ENCODE assay signal across 9 mouse cellular contexts in the genomic region with DNA sequence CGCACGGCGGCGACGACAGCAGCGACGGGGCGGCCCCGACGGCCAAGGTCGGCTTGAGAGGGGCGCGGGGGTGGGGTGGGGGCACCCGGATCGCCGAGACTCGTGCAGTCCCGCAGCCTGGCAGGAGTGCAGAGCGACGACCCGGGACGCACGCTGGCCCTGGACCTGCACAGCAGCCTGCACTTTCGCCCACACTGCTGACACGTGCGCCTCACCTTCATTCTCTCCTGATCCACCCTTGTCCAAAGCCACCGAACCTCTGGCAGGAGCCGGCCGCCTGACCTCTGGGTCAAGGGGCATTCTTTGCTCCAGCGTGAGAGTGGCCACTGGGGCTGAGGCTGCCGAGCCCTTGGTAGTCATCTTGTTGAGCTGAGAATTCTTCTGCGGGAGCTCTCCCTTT. TPM values are rescaled to one million over a fixed set of nuclear protein-coding genes. Genes with fewer than 3 reads are reported as not detected.
DNase-seq lines count a peak whose midpoint lies in the region; ATAC-seq and TF ChIP-seq lines count a peak whose summit lies in the region.
"Had no signal": no experiment of that assay in that cellular context is flagged by ENCODE, and none has a peak within 500 bp of the region (broad histone marks: within the 10 kb centered on the region; RNA-seq: fewer than 3 reads in every experiment).

No protein-coding gene starts in this region.

- H3K4me1 ChIP-seq in spleen, adult 2 months (ENCODE audit: control insufficient read depth, insufficient read depth, insufficient read length): no peaks in the 10 kb centered on the region; the same call in 1 of the 2 replicates
- H3K4me1 ChIP-seq in hindbrain, embryonic 15.5 days (replicated peaks): peaks cover 13% of the 10 kb centered on the region
- peaks cover 16% of the 10 kb centered on the region for H3K4me1 ChIP-seq in limb, embryonic 15.5 days
- peaks cover 17% of the 10 kb centered on the region; the same call in 1 of the 2 replicates for H3K4me1 ChIP-seq in stomach, embryonic 16.5 days (ENCODE audit: control insufficient read depth, insufficient read depth, low read length)

- no peak overlapping the region for H3K9ac ChIP-seq in hindbrain, embryonic 15.5 days
- 0 out of 2 replicates have a peak overlapping the region, but pooled peaks have one; percentile 45 for H3K9ac ChIP-seq in limb, embryonic 15.5 days
- peak overlapping the region; percentile 87 for H3K9ac ChIP-seq in stomach, embryonic 16.5 days (ENCODE audit: low read length)

- no peak overlapping the region for H3K27ac ChIP-seq in spleen, adult 2 months (ENCODE audit: insufficient read depth, low read length)
- H3K27ac ChIP-seq in hindbrain, embryonic 15.5 days (replicated peaks): no peak overlapping the region
- peak overlapping the region; percentile 55 for H3K27ac ChIP-seq in limb, embryonic 15.5 days
- peak overlapping the region; percentile 93 for H3K27ac ChIP-seq in stomach, embryonic 16.5 days (ENCODE audit: low read length)

- DNase-seq in spleen, adult 2 months (ENCODE audit: low read depth in 1 of 2, low spot score in 2 of 2): no peak
- no peak for DNase-seq in spleen, postnatal 4 days (ENCODE audit: low spot score in 2 of 2)
- no peak for DNase-seq in frontal cortex, postnatal 14 days (ENCODE audit: low spot score in 2 of 2)
- DNase-seq in spleen, postnatal 10 days (ENCODE audit: low spot score in 2 of 2): no peak
- DNase-seq: gastrocnemius, postnatal 14 days had no signal

- H3K36me3 ChIP-seq in spleen, adult 2 months (ENCODE audit: control insufficient read depth, insufficient read depth, low read length): no peaks in the 10 kb centered on the region
- H3K36me3 ChIP-seq in hindbrain, embryonic 15.5 days: no peaks in the 10 kb centered on the region
- no peaks in the 10 kb centered on the region for H3K36me3 ChIP-seq in limb, embryonic 15.5 days
- no peaks in the 10 kb centered on the region for H3K36me3 ChIP-seq in stomach, embryonic 16.5 days (ENCODE audit: control insufficient read depth, insufficient read depth, low read length)

- peak; percentile 43 for ATAC-seq in hindbrain, embryonic 15.5 days (ENCODE audit: low FRiP score, low read depth)
- no peak for ATAC-seq in limb, embryonic 15.5 days (ENCODE audit: insufficient number of reproducible peaks, low FRiP score, low TSS enrichment, low read depth)
- no peak; the same call in 1 of the 2 replicates for ATAC-seq in stomach, embryonic 16.5 days (ENCODE audit: insufficient read depth, low FRiP score)
- no peak for ATAC-seq in megakaryocyte-erythroid progenitor cell, adult 5-6 weeks (replicated peaks; ENCODE audit: low FRiP score, low TSS enrichment, poor library complexity, severe bottlenecking)

- no peaks in the 10 kb centered on the region for H3K9me3 ChIP-seq in hindbrain, embryonic 15.5 days
- no peaks in the 10 kb centered on the region for H3K9me3 ChIP-seq in limb, embryonic 15.5 days
- H3K9me3 ChIP-seq in stomach, embryonic 16.5 days (replicated peaks; ENCODE audit: control insufficient read depth, low read length): no peaks in the 10 kb centered on the region

- TF ChIP-seq CTCF in spleen, adult 2 months (IDR thresholded peaks at IDR 0.05; ENCODE audit: extremely low read depth, insufficient read depth, insufficient read length, insufficient replicate concordance): no peak

- H3K4me3 ChIP-seq in spleen, adult 2 months (ENCODE audit: extremely low read depth, insufficient read depth, insufficient read length): peak overlapping the region; percentile 63; the same call in 1 of the 2 replicates
- peak overlapping the region; percentile 51 for H3K4me3 ChIP-seq in hindbrain, embryonic 15.5 days
- H3K4me3 ChIP-seq in limb, embryonic 15.5 days: peak overlapping the region; percentile 70
- peak overlapping the region; percentile 71 for H3K4me3 ChIP-seq in stomach, embryonic 16.5 days (replicated peaks; ENCODE audit: low read length)

- H3K27me3 ChIP-seq in spleen, adult 2 months (ENCODE audit: control insufficient read depth, insufficient read depth, low read length): peaks cover 9% of the 10 kb centered on the region
- peaks cover 39% of the 10 kb centered on the region for H3K27me3 ChIP-seq in hindbrain, embryonic 15.5 days
- peaks cover 43% of the 10 kb centered on the region for H3K27me3 ChIP-seq in limb, embryonic 15.5 days
- no peaks in the 10 kb centered on the region for H3K27me3 ChIP-seq in stomach, embryonic 16.5 days (ENCODE audit: control insufficient read depth, insufficient read depth, low read length)

- no peak for TF ChIP-seq POLR2A in spleen, adult 2 months (IDR thresholded peaks at IDR 0.05; ENCODE audit: low read depth, low read length)

- 27% methylated on average over 32 of the region's 32 CpGs for WGBS in spleen, adult 2 months
- WGBS in hindbrain, embryonic 15.5 days: 10% methylated on average over 32 of the region's 32 CpGs
- 13% methylated on average over 32 of the region's 32 CpGs for WGBS in limb, embryonic 15.5 days
- WGBS in stomach, embryonic 16.5 days: 10% methylated on average over 32 of the region's 32 CpGs

- H3K4me2 ChIP-seq in hindbrain, embryonic 15.5 days: peak overlapping the region; percentile 98
- peak overlapping the region; percentile 94 for H3K4me2 ChIP-seq in limb, embryonic 15.5 days
- peak overlapping the region; percentile 76 for H3K4me2 ChIP-seq in stomach, embryonic 16.5 days (ENCODE audit: low read depth, low read length)

RNA-seq across cellular contexts. Expression of a gene that starts 15.1 kb away (rescaled TPM):
- 1.8 and 2.1 TPM in 2 replicates for polyA plus RNA-seq in spleen, adult 2 months (2012; rRNA removed)
- 4.3 and 4.9 TPM in 2 replicates for polyA plus RNA-seq in hindbrain, embryonic 15.5 days (2015; fragmentation: Nextera tagmentation; extraction: Ambion mirVana)
- polyA plus RNA-seq in limb, embryonic 15.5 days (2015; fragmentation: Nextera tagmentation; extraction: Ambion mirVana): 6.3 and 8.7 TPM in 2 replicates
- polyA plus RNA-seq in stomach, embryonic 16.5 days (2015; fragmentation: Nextera tagmentation; extraction: Ambion mirVana): 2.6 and 3.5 TPM in 2 replicates
- not detected in 2 replicates for total RNA-seq in megakaryocyte-erythroid progenitor cell, adult 5-6 weeks (2014; fragmentation: Nextera tagmentation)
- not detected in 2 replicates for total RNA-seq in megakaryocyte-erythroid progenitor cell, adult 5-6 weeks (2017)

RNA-seq across cellular contexts. Expression of a gene that starts 24.5 kb away (rescaled TPM):
- polyA plus RNA-seq in spleen, adult 2 months (2012; rRNA removed): 0.08 and 0.54 TPM in 2 replicates
- polyA plus RNA-seq in hindbrain, embryonic 15.5 days (2015; fragmentation: Nextera tagmentation; extraction: Ambion mirVana): 0.86 and 1.0 TPM in 2 replicates
- 8.0 and 9.2 TPM in 2 replicates for polyA plus RNA-seq in limb, embryonic 15.5 days (2015; fragmentation: Nextera tagmentation; extraction: Ambion mirVana)
- polyA plus RNA-seq in stomach, embryonic 16.5 days (2015; fragmentation: Nextera tagmentation; extraction: Ambion mirVana): 3.8 and 5.2 TPM in 2 replicates
- not detected in 2 replicates for total RNA-seq in megakaryocyte-erythroid progenitor cell, adult 5-6 weeks (2014; fragmentation: Nextera tagmentation)
- total RNA-seq in megakaryocyte-erythroid progenitor cell, adult 5-6 weeks (2017): not detected in 2 replicates
- total RNA-seq: gastrocnemius, postnatal 14 days had no signal

Comparison
In these comparisons a context has a peak if more than half of its experiments do, and no peak if none do; other contexts are left out.
1. H3K27ac ChIP-seq: peak in limb, embryonic 15.5 days (single experiment) and stomach, embryonic 16.5 days (single experiment); none in spleen, adult 2 months (single experiment) and hindbrain, embryonic 15.5 days (single experiment).
2. Peak in every context shown above with its lines, with median percentiles within 50 percentile points of each other: H3K4me3 ChIP-seq and H3K4me2 ChIP-seq.